Mouse (Mus musculus) heart, postnatal 36 days (tissue): ENCODE data around the gene Anapc2. TPM values are rescaled to one million over a fixed set of nuclear protein-coding genes. Genes with fewer than 3 reads are reported as not detected.

Experiments used
- DNase-seq, 2 experiments: peaks; one replicate each; pipeline ENCODE4 v3.0.0; 2021 to 2022
- intact Hi-C: fragments of 180-260 bp; cut with DNase I; formaldehyde crosslinking; loops from one replicate; pipeline ENCODE4 v1.15.1; 2025
- total RNA-seq, 2 experiments: library from RNA; stranded (reverse); gene quantifications; 2 replicates each; pipeline ENCODE4 v1.2.3; 2021

Gene Anapc2
- total RNA-seq, 2 experiments from 2014 or later, result 38.6 to 39.1 TPM

GRCm38 (mm10) chr2:25332286-25333160 lies 60.2 kb downstream of the Anapc2 start, which contains the start of gene Man1b1:
Man1b1 (plus strand) TSS chr2:25332338.
- intact Hi-C loops, result loop anchor here (2.0 to 5.0 kb wide), 4 partner anchors 60 to 135 kb away; partner anchors contain the start of genes Abca2, Anapc2, Ssna1 and Tmem203
- DNase-seq, result peak; percentile 100

DNA sequence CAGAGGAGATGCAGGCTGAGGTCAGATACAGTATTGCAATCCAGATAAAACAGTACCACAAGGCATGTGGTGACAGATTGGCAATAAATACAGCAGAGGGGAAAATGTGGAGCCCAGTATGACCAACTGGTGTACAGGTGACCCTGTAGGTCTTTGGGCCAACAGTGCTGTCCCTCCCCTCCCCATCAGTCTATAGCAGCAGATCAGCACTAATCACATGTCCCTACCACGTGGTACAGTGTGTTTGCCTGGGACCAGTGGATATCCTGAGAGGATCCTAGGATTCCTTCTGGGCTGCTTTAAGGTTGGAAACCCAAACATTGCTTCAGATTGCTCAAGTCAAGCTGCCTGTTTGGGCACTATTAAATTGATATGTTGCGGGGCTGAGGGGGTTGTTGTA lies 61.3 kb downstream of the Anapc2 start:
- intact Hi-C loops, result loop anchor here (2.0 to 5.0 kb wide), 4 partner anchors 61 to 136 kb away; partner anchors contain the start of genes Abca2, Anapc2, Ssna1 and Tmem203

More for the DNA sequence above, 61.3 kb downstream of the Anapc2 start:
- no peak for DNase-seq

Other genes starting within 250 kb of the Anapc2 start
- gene Nsmf, start 218.1 kb upstream of the Anapc2 start, total RNA-seq, result 10 to 100 TPM; 14.4 to 16.3 TPM
- gene Entpd8, start 192.2 kb upstream of the Anapc2 start, total RNA-seq, result not detected
- gene Noxa1, start 177.3 kb upstream of the Anapc2 start, total RNA-seq, result not detected
- gene Nrarp, start 91.7 kb upstream of the Anapc2 start, total RNA-seq, result 10 to 100 TPM in 1 of 2 experiments, 1 to 10 TPM in 1; 9.7 to 12.0 TPM
- 1 to 10 TPM; 4.0 to 5.2 TPM for gene Tor4a, start 75.6 kb upstream of the Anapc2 start, total RNA-seq
- 10 to 100 TPM; 38.7 to 39.9 TPM for gene Nelfb, start 61.0 kb upstream of the Anapc2 start, total RNA-seq
- gene Stpg3, start 57.8 kb upstream of the Anapc2 start, total RNA-seq, result not detected
- not detected for gene Fam166a, start 53.7 kb upstream of the Anapc2 start, total RNA-seq
- 100 to 1,000 TPM; 240 to 254 TPM for gene Tubb4b, start 47.8 kb upstream of the Anapc2 start, total RNA-seq
- not detected for gene Slc34a3, start 38.1 kb upstream of the Anapc2 start, total RNA-seq
- not detected for gene Rnf224, start 35.7 kb upstream of the Anapc2 start, total RNA-seq
- under 1 TPM; 0.27 to 0.44 TPM for gene Rnf208, start 30.2 kb upstream of the Anapc2 start, total RNA-seq
- gene Cysrt1, start 30.0 kb upstream of the Anapc2 start, total RNA-seq, result not detected
- gene AL732309.1, start 25.6 kb upstream of the Anapc2 start, total RNA-seq, result 1 to 10 TPM; 1.2 to 2.2 TPM
- gene Tmem203, start 17.0 kb upstream of the Anapc2 start, total RNA-seq, result 10 to 100 TPM; 13.4 to 15.1 TPM
- gene Tprn, start 9.9 kb upstream of the Anapc2 start, total RNA-seq, result 1 to 10 TPM; 4.8 to 8.6 TPM
- gene Ssna1, start within 50 bp of the Anapc2 start, total RNA-seq, result 10 to 100 TPM; 37.4 to 44.0 TPM
- not detected for gene Tmem210, start 15.7 kb downstream of the Anapc2 start, total RNA-seq
- gene Lrrc26, start 17.4 kb downstream of the Anapc2 start, total RNA-seq, result not detected
- not detected for gene Grin1, start 46.7 kb downstream of the Anapc2 start, total RNA-seq
- 10 to 100 TPM; 21.9 to 23.2 TPM for gene Man1b1, start 59.9 kb downstream of the Anapc2 start, total RNA-seq
- 1 to 10 TPM; 3.4 to 3.7 TPM for gene Dpp7, start 83.9 kb downstream of the Anapc2 start, total RNA-seq
- gene Uap1l1, start 93.2 kb downstream of the Anapc2 start, total RNA-seq, result 1 to 10 TPM; 6.7 to 8.6 TPM
- gene Sapcd2, start 99.8 kb downstream of the Anapc2 start, total RNA-seq, result under 1 TPM; 0.46 to 0.56 TPM
- gene Entpd2, start 123.4 kb downstream of the Anapc2 start, total RNA-seq, result 10 to 100 TPM; 14.5 to 15.4 TPM
- 10 to 100 TPM; 27.3 to 27.8 TPM for gene Npdc1, start 126.9 kb downstream of the Anapc2 start, total RNA-seq
- gene Fut7, start 150.8 kb downstream of the Anapc2 start, total RNA-seq, result under 1 TPM; 0.27 to 0.36 TPM
- gene Abca2, start 156.2 kb downstream of the Anapc2 start, total RNA-seq, result 10 to 100 TPM; 35.5 to 39.9 TPM
- gene Clic3, start 184.4 kb downstream of the Anapc2 start, total RNA-seq, result 1 to 10 TPM; 1.2 to 1.6 TPM
- 10 to 100 TPM; 23.0 to 23.4 TPM for gene Paxx, start 188.6 kb downstream of the Anapc2 start, total RNA-seq
- 100 to 1,000 TPM; 189 to 202 TPM for gene Ptgds, start 197.6 kb downstream of the Anapc2 start, total RNA-seq
- not detected for gene Lcn12, start 221.4 kb downstream of the Anapc2 start, total RNA-seq
- 10 to 100 TPM; 82.7 to 92.8 TPM for gene Fbxw5, start 228.3 kb downstream of the Anapc2 start, total RNA-seq
- gene C8g, start 229.2 kb downstream of the Anapc2 start, total RNA-seq, result 1 to 10 TPM; 1.5 to 1.6 TPM